In the genomic region with DNA sequence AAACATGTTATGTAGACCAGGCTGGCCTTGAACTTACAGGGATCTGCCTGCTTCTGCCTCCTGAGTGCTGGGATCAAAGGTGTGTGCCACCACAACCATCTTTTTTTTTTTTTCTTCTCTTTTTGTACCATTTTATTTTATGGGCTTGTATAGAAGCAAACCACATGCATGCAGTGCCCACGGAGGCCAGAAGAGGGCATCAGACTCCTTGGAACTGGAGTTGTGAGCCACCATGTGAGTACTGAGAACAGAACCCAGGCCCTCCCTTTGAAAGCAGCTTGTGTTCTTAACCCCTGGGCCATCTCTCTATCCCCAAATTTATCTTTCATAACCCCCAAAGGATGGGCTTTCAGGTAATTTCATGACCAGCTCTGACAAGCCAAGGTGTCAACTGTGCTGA, we compare ENCODE assay signal across 30 mouse cellular contexts. TPM values are rescaled to one million over a fixed set of nuclear protein-coding genes. Genes with fewer than 3 reads are reported as not detected.
DNase-seq lines count a peak whose midpoint lies in the region; ATAC-seq and TF ChIP-seq lines count a peak whose summit lies in the region.
"Had no signal": no experiment of that assay in that cellular context is flagged by ENCODE, and none has a peak within 500 bp of the region (broad histone marks: within the 10 kb centered on the region; RNA-seq: fewer than 3 reads in every experiment).

No protein-coding gene starts in this region.

- no peak overlapping the region for H3K4me3 ChIP-seq in heart, adult 2 months
- H3K4me3 ChIP-seq in liver, postnatal 0 days (ENCODE audit: low read depth, low read length) = no peak overlapping the region
- H3K4me3 ChIP-seq in liver, embryonic 12.5 days = no peak overlapping the region
- no peak overlapping the region for H3K4me3 ChIP-seq in ES-Bruce4 (ENCODE audit: low read depth, low read length)
- no peak overlapping the region for H3K4me3 ChIP-seq in small intestine, adult 2 months (ENCODE audit: low read depth, low read length)
- H3K4me3 ChIP-seq: embryonic facial prominence, embryonic 15.5 days; heart, embryonic 12.5 days; hindbrain, embryonic 12.5 days; limb, embryonic 13.5 days; lung, embryonic 15.5 days; midbrain, embryonic 10.5 days; myocyte; neural tube, embryonic 13.5 days had no signal

- no peaks in the 10 kb centered on the region for H3K36me3 ChIP-seq in heart, adult 2 months (ENCODE audit: control insufficient read depth, insufficient read depth, low read length)
- no peaks in the 10 kb centered on the region for H3K36me3 ChIP-seq in liver, postnatal 0 days (replicated peaks; ENCODE audit: insufficient read depth, low read length)
- no peaks in the 10 kb centered on the region for H3K36me3 ChIP-seq in liver, embryonic 12.5 days
- H3K36me3 ChIP-seq in ES-Bruce4 (ENCODE audit: control insufficient read depth, insufficient read depth, low read length, poor library complexity, severe bottlenecking) = no peaks in the 10 kb centered on the region
- no peaks in the 10 kb centered on the region for H3K36me3 ChIP-seq in small intestine, adult 2 months (ENCODE audit: control insufficient read depth, insufficient read depth, low read length)
- H3K36me3 ChIP-seq: embryonic facial prominence, embryonic 15.5 days; G1E; heart, embryonic 12.5 days; hindbrain, embryonic 12.5 days; limb, embryonic 13.5 days; lung, embryonic 15.5 days; midbrain, embryonic 10.5 days; neural tube, embryonic 13.5 days had no signal

- H3K9me3 ChIP-seq in liver, postnatal 0 days (ENCODE audit: low read length) = peaks cover 2% of the 10 kb centered on the region
- H3K9me3 ChIP-seq in liver, embryonic 12.5 days (replicated peaks) = peaks cover 11% of the 10 kb centered on the region; the same call in 1 of the 2 replicates
- no peaks in the 10 kb centered on the region for H3K9me3 ChIP-seq in ES-Bruce4 (replicated peaks; ENCODE audit: control insufficient read depth, insufficient read depth, low read length, poor library complexity, severe bottlenecking)
- H3K9me3 ChIP-seq: embryonic facial prominence, embryonic 15.5 days; lung, embryonic 15.5 days had no signal

- no peak for TF ChIP-seq POLR2A in heart, adult 2 months (IDR thresholded peaks at IDR 0.05; ENCODE audit: insufficient read depth, low read depth, low read length)
- TF ChIP-seq POLR2A in ES-Bruce4 (IDR thresholded peaks at IDR 0.05; ENCODE audit: insufficient read depth, low read length) = no peak
- TF ChIP-seq POLR2A in small intestine, adult 2 months (IDR thresholded peaks at IDR 0.05; ENCODE audit: low read depth, low read length) = no peak

- H3K79me2 ChIP-seq in heart, adult 2 months (replicated peaks; ENCODE audit: control insufficient read depth, insufficient read depth, low read length) = no peaks in the 10 kb centered on the region

- H3K4me2 ChIP-seq in liver, postnatal 0 days (ENCODE audit: low read depth, low read length) = no peak overlapping the region
- no peak overlapping the region for H3K4me2 ChIP-seq in liver, embryonic 12.5 days
- H3K4me2 ChIP-seq: embryonic facial prominence, embryonic 15.5 days; heart, embryonic 12.5 days; hindbrain, embryonic 12.5 days; limb, embryonic 13.5 days; lung, embryonic 15.5 days; neural tube, embryonic 13.5 days had no signal

- WGBS in heart, adult 2 months = 59% methylated on average over 1 of the region's 1 CpGs
- WGBS in liver, postnatal 0 days (ENCODE audit: insufficient replicate concordance) = 72% methylated on average over 1 of the region's 1 CpGs
- 57% methylated on average over 1 of the region's 1 CpGs for WGBS in liver, embryonic 12.5 days (ENCODE audit: insufficient replicate concordance)
- 57% methylated on average over 1 of the region's 1 CpGs for WGBS in small intestine, adult 2 months

- no peak for ATAC-seq in liver, postnatal 0 days
- no peak for ATAC-seq in liver, embryonic 12.5 days
- ATAC-seq: CD4-positive, CD25-positive, alpha-beta regulatory T cell, adult 4 months; forebrain, embryonic 14.5 days; midbrain, embryonic 16.5 days had no signal

- no peak overlapping the region for H3K9ac ChIP-seq in heart, adult 2 months (ENCODE audit: low read depth, low read length)
- H3K9ac ChIP-seq in liver, postnatal 0 days (replicated peaks) = no peak overlapping the region
- no peak overlapping the region for H3K9ac ChIP-seq in liver, embryonic 12.5 days
- no peak overlapping the region for H3K9ac ChIP-seq in ES-Bruce4 (ENCODE audit: low read depth, poor library complexity, severe bottlenecking)
- H3K9ac ChIP-seq: embryonic facial prominence, embryonic 15.5 days; heart, embryonic 12.5 days; hindbrain, embryonic 12.5 days; limb, embryonic 13.5 days; lung, embryonic 15.5 days; neural tube, embryonic 13.5 days had no signal

- intact Hi-C loops in heart, adult 2 months (cut with DNase I) = no loop called here
- intact Hi-C loops in heart, postnatal 25 days (cut with DNase I) = no loop called here

- no peak overlapping the region for H3K27ac ChIP-seq in heart, adult 2 months
- H3K27ac ChIP-seq in liver, postnatal 0 days (ENCODE audit: low read depth) = no peak overlapping the region
- no peak overlapping the region for H3K27ac ChIP-seq in liver, embryonic 12.5 days
- no peak overlapping the region for H3K27ac ChIP-seq in ES-Bruce4 (ENCODE audit: insufficient read depth, low read length)
- no peak overlapping the region for H3K27ac ChIP-seq in small intestine, adult 2 months (ENCODE audit: insufficient read depth, low read depth, low read length)
- H3K27ac ChIP-seq: embryonic facial prominence, embryonic 15.5 days; hindbrain, embryonic 12.5 days; kidney, postnatal 0 days; limb, embryonic 13.5 days; lung, embryonic 15.5 days; midbrain, embryonic 10.5 days; neural tube, embryonic 13.5 days had no signal

- TF ChIP-seq CTCF in heart, adult 2 months (IDR thresholded peaks at IDR 0.05) = peak; percentile 37
- peak; percentile 28; the same call in 1 of the 2 replicates for TF ChIP-seq CTCF in liver, postnatal 0 days (IDR thresholded peaks at IDR 0.05; ENCODE audit: low read depth)
- TF ChIP-seq CTCF in ES-Bruce4 (IDR thresholded peaks at IDR 0.05; ENCODE audit: low read depth, low read length) = peak; percentile 41
- TF ChIP-seq CTCF in small intestine, adult 2 months (IDR thresholded peaks at IDR 0.05; ENCODE audit: extremely low read depth, insufficient read length, insufficient replicate concordance, low read depth, low read length) = peak; percentile 5; the same call in 1 of the 2 replicates

- DNase-seq in heart, adult 2 months = no peak
- DNase-seq in heart, postnatal 25 days (ENCODE audit: low spot score) = no peak
- no peak for DNase-seq in liver, postnatal 0 days
- DNase-seq in urinary bladder, postnatal 14 days (ENCODE audit: low spot score) = no peak
- DNase-seq: adrenal gland, postnatal 10 days; cerebellum, adult 9-10 months; gastrocnemius, postnatal 14 days; heart, adult 11 months; heart, postnatal 10 days; kidney, adult 18-20 months; retina, postnatal 1 day; right cerebral cortex, postnatal 25 days; thymus, adult 18-20 months; thymus, postnatal 4 days had no signal

- no peaks in the 10 kb centered on the region for H3K4me1 ChIP-seq in heart, adult 2 months (ENCODE audit: control insufficient read depth, insufficient read depth, low read length)
- H3K4me1 ChIP-seq in liver, postnatal 0 days (ENCODE audit: insufficient read depth) = no peaks in the 10 kb centered on the region
- H3K4me1 ChIP-seq in liver, embryonic 12.5 days = no peaks in the 10 kb centered on the region
- H3K4me1 ChIP-seq in ES-Bruce4 (ENCODE audit: control insufficient read depth, insufficient read depth, low read length) = no peaks in the 10 kb centered on the region
- H3K4me1 ChIP-seq in small intestine, adult 2 months (ENCODE audit: control insufficient read depth, insufficient read depth, insufficient read length, low read length) = no peaks in the 10 kb centered on the region
- H3K4me1 ChIP-seq: embryonic facial prominence, embryonic 15.5 days; heart, embryonic 12.5 days; hindbrain, embryonic 12.5 days; limb, embryonic 13.5 days; lung, embryonic 15.5 days; midbrain, embryonic 10.5 days; neural tube, embryonic 13.5 days had no signal

- no peaks in the 10 kb centered on the region for H3K27me3 ChIP-seq in heart, adult 2 months (ENCODE audit: control insufficient read depth, insufficient read depth, low read length)
- no peaks in the 10 kb centered on the region for H3K27me3 ChIP-seq in liver, postnatal 0 days (ENCODE audit: insufficient read depth, low read length)
- no peaks in the 10 kb centered on the region for H3K27me3 ChIP-seq in liver, embryonic 12.5 days (replicated peaks)
- H3K27me3 ChIP-seq in ES-Bruce4 (ENCODE audit: control insufficient read depth, insufficient read depth, low read length, poor library complexity, severe bottlenecking) = no peaks in the 10 kb centered on the region
- no peaks in the 10 kb centered on the region for H3K27me3 ChIP-seq in small intestine, adult 2 months (ENCODE audit: control insufficient read depth, insufficient read depth, low read length)
- H3K27me3 ChIP-seq: embryonic facial prominence, embryonic 15.5 days; heart, embryonic 12.5 days; hindbrain, embryonic 12.5 days; limb, embryonic 13.5 days; lung, embryonic 15.5 days; neural tube, embryonic 13.5 days had no signal

- no peak for TF ChIP-seq EP300 in heart, adult 2 months (IDR thresholded peaks at IDR 0.05; ENCODE audit: insufficient read depth, low read depth, low read length)
- no peak for TF ChIP-seq EP300 in liver, postnatal 0 days (IDR thresholded peaks at IDR 0.05; ENCODE audit: low read depth)
- TF ChIP-seq EP300 in ES-Bruce4 (IDR thresholded peaks at IDR 0.05; ENCODE audit: insufficient read depth, low read depth, low read length) = no peak

RNA-seq across cellular contexts. Expression of gene Mtif3, which starts 39.7 kb away (rescaled TPM):
- 10 to 100 TPM; 21.0 to 23.3 TPM for total RNA-seq in heart, adult 2 months (2021)
- polyA plus RNA-seq in heart, adult 2 months (2012; rRNA removed) = 12.2 and 18.1 TPM in 2 replicates
- total RNA-seq in heart, postnatal 25 days (2021) = 10 to 100 TPM; 20.4 to 23.4 TPM
- polyA plus RNA-seq in liver, postnatal 0 days (2015; fragmentation: Nextera tagmentation; extraction: Ambion mirVana) = 12.5 and 12.7 TPM in 2 replicates
- polyA plus RNA-seq in liver, embryonic 12.5 days (2016; fragmentation: Nextera tagmentation; extraction: Ambion mirVana) = 14.9 and 16.5 TPM in 2 replicates
- polyA plus RNA-seq in ES-Bruce4 (2011; ENCODE audit: insufficient read depth, insufficient read length, low read depth, missing spikeins) = 14.7 and 16.5 TPM in 2 replicates
- polyA plus RNA-seq in small intestine, adult 2 months (2012; rRNA removed) = 7.2 and 13.1 TPM in 2 replicates

RNA-seq across cellular contexts. Expression of gene Gtf3a, which starts 54.8 kb away (rescaled TPM):
- total RNA-seq in heart, adult 2 months (2021) = 10 to 100 TPM; 18.4 to 19.2 TPM
- 19.2 and 23.0 TPM in 2 replicates for polyA plus RNA-seq in heart, adult 2 months (2012; rRNA removed)
- 10 to 100 TPM; 18.8 to 22.1 TPM for total RNA-seq in heart, postnatal 25 days (2021)
- polyA plus RNA-seq in liver, postnatal 0 days (2015; fragmentation: Nextera tagmentation; extraction: Ambion mirVana) = 31.6 and 33.5 TPM in 2 replicates
- polyA plus RNA-seq in liver, embryonic 12.5 days (2016; fragmentation: Nextera tagmentation; extraction: Ambion mirVana) = 95.1 and 95.7 TPM in 2 replicates
- polyA plus RNA-seq in ES-Bruce4 (2011; ENCODE audit: insufficient read depth, insufficient read length, low read depth, missing spikeins) = 75.9 and 80.6 TPM in 2 replicates
- 31.9 and 51.6 TPM in 2 replicates for polyA plus RNA-seq in small intestine, adult 2 months (2012; rRNA removed)
